Mouse (Mus musculus) limb, embryonic 12.5 days (tissue): ENCODE measurements around the gene Rpl32. TPM values are rescaled to one million over a fixed set of nuclear protein-coding genes. Genes with fewer than 3 reads are reported as not detected.
"Not testable (repeated sequence)": the region's sequence is repeated elsewhere in the genome, so short reads cannot be mapped to it uniquely, and the experiment has no call there.

Experiments
- ATAC-seq: fragments of 200-750 bp; cut with Nextera tagmentation; 2 replicates; pipeline ENCODE4 v1.8.0; 2017; ENCODE audit warnings: low read depth, moderate TSS enrichment; ENCODE audit not compliant: insufficient number of reproducible peaks, insufficient read depth, low FRiP score, low TSS enrichment
- H3K27ac ChIP-seq: fragments of 300-500 bp; sonication (generic); 2 replicates; pipeline ENCODE4 v1.5.1; 2016; ENCODE audit warnings: mild to moderate bottlenecking, moderate library complexity
- H3K27me3 ChIP-seq: fragments of 300-500 bp; sonication (generic); 2 replicates; pipeline ENCODE4 v1.6.1; 2016; ENCODE audit warnings: mild to moderate bottlenecking, moderate library complexity
- H3K36me3 ChIP-seq: fragments of 300-500 bp; sonication (generic); 2 replicates; pipeline ENCODE4 v1.6.1; 2016; ENCODE audit warnings: mild to moderate bottlenecking, moderate library complexity
- H3K4me1 ChIP-seq: fragments of 300-500 bp; sonication (generic); replicated peaks from 2 replicates; pipeline ENCODE4 v1.6.1; 2016
- H3K4me2 ChIP-seq: fragments of 300-500 bp; sonication (generic); 2 replicates; pipeline ENCODE4 v1.6.1; 2016; ENCODE audit warnings: mild to moderate bottlenecking, moderate library complexity
- H3K4me3 ChIP-seq: fragments of 300-500 bp; sonication (generic); replicated peaks from 2 replicates; pipeline ENCODE4 v1.5.1; 2016; ENCODE audit warnings: mild to moderate bottlenecking
- H3K9ac ChIP-seq: fragments of 300-500 bp; sonication (generic); replicated peaks from 2 replicates; pipeline ENCODE4 v1.6.1; 2016; ENCODE audit warnings: mild to moderate bottlenecking, moderate library complexity
- H3K9me3 ChIP-seq: fragments of 300-500 bp; sonication (generic); 2 replicates; pipeline ENCODE4 v1.6.1; 2016; ENCODE audit warnings: mild to moderate bottlenecking, moderate library complexity
- WGBS: fragments of 180-500 bp; shearing (Covaris S2); methylation state at CpG from one replicate; pipeline ENCODE4 v1.1.7; 2016; 5-methylcytosine and 5-hydroxymethylcytosine counted together
- polyA plus RNA-seq: library from polyadenylated mRNA; unstranded; fragments of >200 nt; fragmentation: Nextera tagmentation; extraction: Ambion mirVana; gene quantifications from 2 replicates; pipeline ENCODE4 v1.2.1, GENCODE M21; 2016

Gene Rpl32
- polyA plus RNA-seq, 1 experiment from 2014 or later = 2,268 TPM

GRCm38 (mm10) chr6:115845006-115845405 is 36.5 kb upstream of the Rpl32 start:
- Histone ChIP-seq H3K9ac (no peak overlapping the region), H3K27ac (no peak overlapping the region), H3K4me2 (no peak overlapping the region), H3K4me3 (no peak overlapping the region), H3K36me3 (peaks cover 72% of the 10 kb centered on the region), H3K27me3 (no peaks in the 10 kb centered on the region), H3K4me1 (no peaks in the 10 kb centered on the region), H3K9me3 (no peaks in the 10 kb centered on the region)
- 94% methylated on average over 4 of the region's 4 CpGs for WGBS
- ATAC-seq = no peak

- ATAC-seq = no peak
- Histone ChIP-seq H3K9ac (no peak overlapping the region), H3K4me2 (peak overlapping the region; percentile 59), H3K27me3 (no peaks in the 10 kb centered on the region), H3K36me3 (peaks cover 28% of the 10 kb centered on the region), H3K4me1 (peaks cover 11% of the 10 kb centered on the region), H3K9me3 (no peaks in the 10 kb centered on the region), H3K4me3 (peak overlapping the region; percentile 29), H3K27ac (no peak overlapping the region)
- WGBS = 56% methylated on average over 5 of the region's 5 CpGs
These were observed 30.2 kb upstream of the Rpl32 start for GRCm38 (mm10) chr6:115838745-115839144.

GRCm38 (mm10) chr6:115838161-115838597 is 29.6 kb upstream of the Rpl32 start, which contains the start of gene Efcab12:
Gene Efcab12 (minus strand): TSS chr6:115838412.
- no peak within 1 kb of the TSS for H3K27ac ChIP-seq
- H3K36me3 ChIP-seq = peaks cover 23% of the 10 kb centered on the region
- peaks cover 11% of the 10 kb centered on the region for H3K4me1 ChIP-seq
- no peaks in the 10 kb centered on the region for H3K27me3 ChIP-seq
- peak; percentile 67 for ATAC-seq
- H3K9ac ChIP-seq = peak within 1 kb of the TSS; percentile 1; the same call in 1 of the 2 replicates
- peak within 1 kb of the TSS; percentile 59 for H3K4me2 ChIP-seq
- WGBS = 4% methylated on average over 19 of the region's 19 CpGs
- peak within 1 kb of the TSS; percentile 29 for H3K4me3 ChIP-seq
- no peaks in the 10 kb centered on the region for H3K9me3 ChIP-seq

GRCm38 (mm10) chr6:115833861-115834260 is 25.3 kb upstream of the Rpl32 start:
- peaks cover 11% of the 10 kb centered on the region for H3K4me1 ChIP-seq
- no peak overlapping the region for H3K4me3 ChIP-seq
- no peaks in the 10 kb centered on the region for H3K9me3 ChIP-seq
- H3K27me3 ChIP-seq = no peaks in the 10 kb centered on the region
- no peak for ATAC-seq
- no peak overlapping the region for H3K4me2 ChIP-seq
- no peak overlapping the region for H3K9ac ChIP-seq
- no peak overlapping the region for H3K27ac ChIP-seq
- no peaks in the 10 kb centered on the region for H3K36me3 ChIP-seq

- no peak overlapping the region for H3K4me3 ChIP-seq
- H3K27me3 ChIP-seq = no peaks in the 10 kb centered on the region
- H3K9me3 ChIP-seq = no peaks in the 10 kb centered on the region
- no peak overlapping the region for H3K9ac ChIP-seq
- no peak overlapping the region for H3K27ac ChIP-seq
- no peaks in the 10 kb centered on the region for H3K4me1 ChIP-seq
- H3K4me2 ChIP-seq = no peak overlapping the region
- WGBS = 86% methylated on average over 2 of the region's 2 CpGs
- no peaks in the 10 kb centered on the region for H3K36me3 ChIP-seq
- ATAC-seq = no peak
These were observed 23.8 kb upstream of the Rpl32 start for GRCm38 (mm10) chr6:115832152-115832850.

- H3K9me3 ChIP-seq = no peaks in the 10 kb centered on the region
- no peak overlapping the region for H3K4me3 ChIP-seq
- no peak overlapping the region for H3K27ac ChIP-seq
- H3K4me1 ChIP-seq = no peaks in the 10 kb centered on the region
- no peaks in the 10 kb centered on the region for H3K27me3 ChIP-seq
- no peaks in the 10 kb centered on the region for H3K36me3 ChIP-seq
- H3K4me2 ChIP-seq = no peak overlapping the region
- no peak overlapping the region for H3K9ac ChIP-seq
- no peak for ATAC-seq
- WGBS = 85% methylated on average over 6 of the region's 6 CpGs
These were observed 22.4 kb upstream of the Rpl32 start for GRCm38 (mm10) chr6:115830779-115831601.

GRCm38 (mm10) chr6:115823850-115824464 is 15.4 kb upstream of the Rpl32 start:
- not testable (repeated sequence) for H3K4me3 ChIP-seq, H3K9ac ChIP-seq, H3K36me3 ChIP-seq, H3K9me3 ChIP-seq, H3K27me3 ChIP-seq, H3K4me1 ChIP-seq
- peak; percentile 94 for ATAC-seq
- WGBS = 0% methylated on average over 5 of the region's 11 CpGs
- Histone ChIP-seq H3K4me2 (peak overlapping the region; percentile 32), H3K27ac (peak overlapping the region; percentile 53; the same call in 1 of the 2 replicates)

- Histone ChIP-seq H3K36me3 (no peaks in the 10 kb centered on the region), H3K27ac (no peak overlapping the region), H3K9ac (no peak overlapping the region), H3K4me2 (no peak overlapping the region), H3K9me3 (no peaks in the 10 kb centered on the region), H3K4me1 (peaks cover 7% of the 10 kb centered on the region; the same call in 1 of the 2 replicates), H3K27me3 (no peaks in the 10 kb centered on the region), H3K4me3 (no peak overlapping the region)
- no peak for ATAC-seq
- 88% methylated on average over 8 of the region's 8 CpGs for WGBS
These were observed 12.9 kb upstream of the Rpl32 start for GRCm38 (mm10) chr6:115821216-115821993.

GRCm38 (mm10) chr6:115818129-115818528 is 9.6 kb upstream of the Rpl32 start:
- H3K4me2 ChIP-seq = no peak overlapping the region
- 0 out of 2 replicates have a peak, but pooled peaks cover 3% of the 10 kb centered on the region for H3K4me1 ChIP-seq
- WGBS = 59% methylated on average over 2 of the region's 2 CpGs
- no peaks in the 10 kb centered on the region for H3K27me3 ChIP-seq
- no peaks in the 10 kb centered on the region for H3K36me3 ChIP-seq
- H3K9ac ChIP-seq = no peak overlapping the region
- no peak overlapping the region for H3K27ac ChIP-seq
- ATAC-seq = no peak
- no peaks in the 10 kb centered on the region for H3K9me3 ChIP-seq
- no peak overlapping the region for H3K4me3 ChIP-seq

- Histone ChIP-seq H3K4me2 (no peak overlapping the region), H3K9ac (no peak overlapping the region), H3K9me3 (no peaks in the 10 kb centered on the region), H3K4me3 (no peak overlapping the region), H3K4me1 (0 out of 2 replicates have a peak, but pooled peaks cover 2% of the 10 kb centered on the region), H3K27me3 (no peaks in the 10 kb centered on the region), H3K36me3 (no peaks in the 10 kb centered on the region), H3K27ac (no peak overlapping the region)
- no peak for ATAC-seq
- WGBS = 80% methylated on average over 4 of the region's 4 CpGs
These were observed 6.5 kb upstream of the Rpl32 start for GRCm38 (mm10) chr6:115815041-115815440.
